Mouse (Mus musculus) urinary bladder, postnatal 14 days (tissue): ENCODE data around the gene Mia3.
"Not testable (repeated sequence)": the region's sequence is repeated elsewhere in the genome, so short reads cannot be mapped to it uniquely, and the experiment has no call there.

ENCODE experiments used
- DNase-seq: peaks from one replicate; pipeline ENCODE4 v3.0.0; 2021; ENCODE audit warnings: low spot score

Mia3 gene

GRCm38 (mm10) chr1:183344886-183345816 lies 24.2 kb downstream of the Mia3 start:
- DNase-seq: peak; percentile 91

- not testable (repeated sequence) for DNase-seq
Observed at GRCm38 (mm10) chr1:183342902-183343301, 26.5 kb downstream of the Mia3 start.

GRCm38 (mm10) chr1:183327171-183327570 lies 42.2 kb downstream of the Mia3 start:
- DNase-seq: no peak

DNA sequence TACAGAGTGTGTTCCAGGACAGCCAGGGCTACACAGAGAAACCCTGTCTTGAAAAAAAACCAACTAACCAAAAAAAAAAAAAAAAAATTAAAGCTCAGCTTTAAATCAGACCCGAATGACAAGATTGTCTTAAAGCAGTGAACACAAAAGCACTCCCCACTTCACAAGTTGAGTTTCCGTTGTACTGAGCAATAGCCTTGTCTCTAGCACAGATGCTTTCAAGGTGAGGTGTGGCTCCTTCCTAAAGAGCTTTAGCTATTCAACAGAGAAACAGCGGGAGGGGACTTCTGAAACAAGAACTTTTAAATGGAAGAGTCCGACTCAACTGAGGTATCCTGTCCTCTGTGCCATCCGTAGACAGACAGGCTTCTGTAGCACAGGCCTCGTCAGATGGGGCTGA lies 44.9 kb downstream of the Mia3 start:
- DNase-seq: no peak

- no peak for DNase-seq
Observed at GRCm38 (mm10) chr1:183323923-183324322, 45.4 kb downstream of the Mia3 start.

- DNase-seq: not testable (repeated sequence)
Observed at GRCm38 (mm10) chr1:183322496-183322895, 46.9 kb downstream of the Mia3 start.

DNA sequence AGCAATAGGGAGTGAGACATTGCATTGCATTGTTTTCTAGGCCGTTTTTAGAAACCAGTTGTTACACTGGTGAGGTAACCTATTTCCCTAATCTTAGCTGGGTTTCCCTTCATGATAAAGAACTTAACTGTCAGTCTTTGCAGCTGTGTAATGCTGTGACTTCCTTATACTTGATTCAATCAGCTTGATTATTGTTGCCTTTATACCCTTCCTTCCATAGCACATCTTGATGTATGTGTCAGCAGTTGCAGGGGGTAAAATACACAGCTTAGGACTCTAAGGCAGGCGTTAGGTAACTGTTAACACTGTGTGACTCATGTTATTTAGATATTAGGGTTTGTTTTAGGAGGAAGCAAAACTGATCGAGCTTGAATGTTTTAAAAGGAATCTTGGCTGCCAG lies 48.6 kb downstream of the Mia3 start:
- DNase-seq: no peak

GRCm38 (mm10) chr1:183315783-183316182 lies 53.6 kb downstream of the Mia3 start:
- no peak for DNase-seq

DNA sequence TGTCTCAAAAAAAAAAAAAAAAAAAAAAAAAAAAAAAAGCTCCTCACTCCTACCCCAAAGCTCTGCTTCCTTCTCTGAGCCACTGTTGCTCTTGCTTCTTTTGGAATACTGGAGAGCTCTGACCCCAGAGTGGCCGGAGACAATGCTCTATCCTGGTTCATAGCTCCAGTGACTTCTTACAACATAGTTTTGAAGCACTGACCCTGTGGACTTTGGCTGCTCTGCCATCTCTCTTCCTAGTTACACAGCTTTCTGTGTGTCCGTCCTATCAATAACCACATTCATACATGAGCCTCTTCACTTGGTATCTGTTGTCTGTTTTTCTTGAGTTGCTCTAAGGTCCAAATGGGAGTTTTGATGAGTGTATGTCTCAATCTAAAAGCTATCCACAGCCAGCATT lies 57.3 kb downstream of the Mia3 start:
- DNase-seq: no peak

- not testable (repeated sequence) for DNase-seq
Observed at GRCm38 (mm10) chr1:183309601-183310000, 59.8 kb downstream of the Mia3 start.

DNA sequence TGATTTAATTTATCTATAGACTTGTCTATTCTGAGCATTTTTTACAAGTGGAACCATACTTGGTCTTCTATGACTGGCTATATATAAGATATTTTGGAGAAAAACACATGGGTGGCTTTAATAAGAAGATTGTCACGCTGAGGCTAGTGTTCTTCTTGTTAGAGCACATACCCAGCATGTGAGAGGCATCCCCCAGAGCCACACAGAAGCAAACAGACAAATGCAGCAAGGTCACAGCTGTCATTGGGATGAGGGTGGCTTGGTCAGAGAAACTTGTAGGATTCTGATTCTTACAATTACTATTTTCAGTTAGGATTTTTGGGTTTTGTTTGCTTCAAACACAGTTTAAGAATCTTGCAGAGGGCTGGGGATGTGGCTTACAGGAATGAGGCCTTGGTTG lies 60.9 kb downstream of the Mia3 start:
- DNase-seq: no peak

DNA sequence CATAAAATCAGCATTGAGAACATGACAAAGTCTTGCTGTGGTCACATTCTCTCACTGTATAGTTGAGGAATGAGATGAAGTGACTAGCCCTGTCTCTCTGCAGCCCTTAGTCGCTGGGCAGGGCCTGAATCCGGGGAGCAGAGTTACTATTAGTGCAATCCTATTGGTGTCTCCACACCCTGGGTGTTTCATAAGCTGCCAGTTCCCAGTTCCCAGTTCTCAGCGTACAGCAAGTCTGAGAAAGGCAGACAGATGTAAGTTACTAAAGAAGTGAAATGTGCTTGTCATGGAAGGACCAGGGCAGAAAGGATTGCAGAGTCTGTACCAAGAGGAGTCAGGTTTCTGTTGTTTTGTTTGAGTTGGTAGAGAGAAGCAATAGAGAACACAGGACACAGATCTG lies 61.8 kb downstream of the Mia3 start:
- no peak for DNase-seq

DNA sequence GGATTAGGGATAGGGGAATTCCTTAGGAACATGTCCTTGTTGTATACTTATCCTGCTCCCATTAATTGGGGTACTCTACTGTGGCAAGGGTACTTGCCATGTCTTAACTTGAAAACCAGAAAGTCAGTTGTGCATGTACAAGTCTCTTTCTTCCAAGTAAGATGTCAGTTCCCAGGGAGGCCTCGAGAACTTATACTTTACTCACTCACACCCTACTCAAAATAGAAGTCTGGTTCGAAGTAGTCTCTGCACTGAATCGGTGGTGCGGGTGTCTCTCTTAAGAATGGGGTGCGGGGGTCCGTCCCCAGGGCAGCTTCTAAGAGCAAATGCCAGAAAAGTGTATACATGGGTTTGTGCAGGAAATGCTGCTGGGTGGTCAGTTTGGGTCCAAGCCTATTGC lies 70.2 kb downstream of the Mia3 start:
- DNase-seq: peak; percentile 94

DNA sequence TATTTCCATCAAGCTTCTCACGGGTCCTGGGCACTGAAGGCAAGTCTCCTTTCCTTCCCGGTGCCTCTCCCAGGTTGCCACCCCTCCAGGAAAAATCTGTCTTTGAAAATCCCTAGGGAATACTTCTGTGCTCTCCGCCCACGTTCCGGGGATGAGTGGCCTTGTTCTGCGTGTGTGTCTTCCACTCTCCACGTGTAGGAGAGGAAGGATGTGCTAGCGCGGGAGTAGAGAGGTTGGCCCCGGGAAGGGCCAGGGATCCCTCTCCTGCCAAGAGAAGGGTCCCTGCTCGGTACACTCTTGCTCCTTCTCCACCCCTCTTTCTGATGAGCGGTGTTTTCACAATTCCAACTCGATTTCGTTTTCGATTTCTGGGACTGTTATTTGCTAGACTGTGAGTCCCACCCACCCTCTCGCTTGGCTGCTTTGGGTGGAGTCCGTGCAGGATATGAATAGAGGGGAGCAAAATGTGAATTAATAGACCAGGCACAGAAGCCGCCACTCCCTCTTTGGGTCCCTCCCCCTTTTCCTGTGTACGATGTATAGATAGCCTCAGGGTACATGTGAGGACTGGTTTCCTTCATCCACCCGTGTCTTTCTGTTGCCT lies 71.4 kb downstream of the Mia3 start:
- DNase-seq: peak; percentile 46

DNA sequence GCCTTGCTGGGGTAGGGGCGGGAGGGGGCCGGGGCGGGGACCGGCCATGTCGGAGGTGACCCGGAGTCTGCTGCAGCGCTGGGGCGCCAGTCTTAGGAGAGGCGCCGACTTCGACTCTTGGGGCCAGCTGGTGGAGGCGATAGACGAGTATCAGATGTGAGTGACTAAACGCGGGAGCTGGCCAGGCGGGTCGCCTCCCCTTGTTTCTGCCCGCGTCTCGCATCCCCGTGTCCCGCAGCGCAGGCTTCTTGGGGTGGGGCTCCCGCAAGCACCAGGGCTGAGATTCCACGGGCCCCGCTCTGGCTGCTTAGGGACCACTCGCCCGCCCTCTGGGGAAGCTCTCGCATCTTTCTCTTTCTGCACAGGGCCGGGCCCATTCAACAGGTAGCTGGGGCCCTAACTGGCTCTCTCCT lies 71.9 kb downstream of the Mia3 start:
- DNase-seq: peak; percentile 36

GRCm38 (mm10) chr1:183296877-183297383 lies 72.4 kb downstream of the Mia3 start, which contains the start of gene Brox:
TSS of gene Brox (minus strand) at chr1:183297269.
- DNase-seq: peak; percentile 96

- DNase-seq: no peak
Observed at GRCm38 (mm10) chr1:183296465-183296864, 72.9 kb downstream of the Mia3 start, which contains the start of gene Aida. TSS of gene Aida (plus strand) at chr1:183296590.

- no peak for DNase-seq
Observed at GRCm38 (mm10) chr1:183289576-183289975, 79.8 kb downstream of the Mia3 start.

DNA sequence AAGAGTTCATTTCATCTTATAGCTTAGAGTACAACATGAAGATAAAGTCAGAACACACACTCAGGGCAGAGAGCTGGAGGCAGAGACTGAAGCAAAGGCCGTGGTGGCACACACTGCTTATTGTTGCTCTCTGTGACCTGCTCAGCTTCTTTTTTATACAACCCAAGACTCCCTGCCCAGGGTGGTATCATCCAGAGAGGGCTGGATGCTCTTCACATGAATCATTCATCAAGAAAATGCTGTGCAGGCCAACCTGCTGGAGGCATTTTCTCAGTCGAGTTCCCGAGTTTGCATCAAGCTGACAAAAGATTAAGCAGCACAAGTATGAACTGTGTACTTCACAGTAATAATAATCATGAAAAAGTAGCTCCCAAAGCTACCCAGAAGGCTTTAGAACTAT lies 81.0 kb downstream of the Mia3 start:
- DNase-seq: no peak
